Mouse (Mus musculus) kidney, adult 2 months (tissue): ENCODE measurements at regions not wholly inside any gene's neighbourhood (a gene's known extent, or its start where the extent isn't known, plus 50 kb on each side); places are given as distances from the start of the nearest gene placed in this dataset.

Experiments
- CTCF ChIP-seq: fragments of 200-500 bp; conservative IDR thresholded peaks from 2 replicates; pipeline ENCODE4 v1.5.1; 2011; ENCODE audit warnings: low read depth, mild to moderate bottlenecking, control low read depth, low read length, moderate library complexity, mixed read lengths; ENCODE audit not compliant: insufficient read depth, insufficient read length
- POLR2A ChIP-seq: fragments of 200-500 bp; IDR thresholded peaks from one replicate; pipeline ENCODE4 v1.6.1; 2011; ENCODE audit warnings: low read depth, low read length, control low read depth

DNA sequence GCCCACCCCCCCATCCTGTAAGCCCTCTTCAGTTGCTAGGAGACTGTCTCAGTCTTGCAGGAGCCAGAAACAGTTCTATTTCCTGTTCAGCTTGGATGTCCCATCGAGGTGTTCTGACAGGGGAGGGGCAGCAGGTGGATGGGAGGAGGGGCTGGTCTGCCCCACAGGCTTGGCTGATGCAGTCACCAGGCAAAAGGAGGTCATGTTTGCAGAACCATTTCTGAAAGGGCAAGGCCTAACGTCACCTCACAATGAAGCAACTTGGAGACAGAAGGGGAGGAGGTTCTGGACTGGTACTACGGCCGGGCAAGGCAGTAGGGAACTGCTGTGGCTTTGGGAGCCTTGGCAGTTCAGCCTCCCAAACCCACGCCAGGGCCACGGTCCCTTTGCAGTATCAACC lies 59.1 kb downstream of the Cryaa start:
- TF ChIP-seq CTCF = no peak
- TF ChIP-seq POLR2A = no peak
